Mouse (Mus musculus): ENCODE measurements around the gene Mrln. TPM values are rescaled to one million over a fixed set of nuclear protein-coding genes. Genes with fewer than 3 reads are reported as not detected.
A peak's percentile ranks its signal among the peaks of the same experiment; 100 is the strongest.

Mrln gene
- polyA plus RNA-seq, 1 experiment from 2014 or later: 1.5 TPM

DNA sequence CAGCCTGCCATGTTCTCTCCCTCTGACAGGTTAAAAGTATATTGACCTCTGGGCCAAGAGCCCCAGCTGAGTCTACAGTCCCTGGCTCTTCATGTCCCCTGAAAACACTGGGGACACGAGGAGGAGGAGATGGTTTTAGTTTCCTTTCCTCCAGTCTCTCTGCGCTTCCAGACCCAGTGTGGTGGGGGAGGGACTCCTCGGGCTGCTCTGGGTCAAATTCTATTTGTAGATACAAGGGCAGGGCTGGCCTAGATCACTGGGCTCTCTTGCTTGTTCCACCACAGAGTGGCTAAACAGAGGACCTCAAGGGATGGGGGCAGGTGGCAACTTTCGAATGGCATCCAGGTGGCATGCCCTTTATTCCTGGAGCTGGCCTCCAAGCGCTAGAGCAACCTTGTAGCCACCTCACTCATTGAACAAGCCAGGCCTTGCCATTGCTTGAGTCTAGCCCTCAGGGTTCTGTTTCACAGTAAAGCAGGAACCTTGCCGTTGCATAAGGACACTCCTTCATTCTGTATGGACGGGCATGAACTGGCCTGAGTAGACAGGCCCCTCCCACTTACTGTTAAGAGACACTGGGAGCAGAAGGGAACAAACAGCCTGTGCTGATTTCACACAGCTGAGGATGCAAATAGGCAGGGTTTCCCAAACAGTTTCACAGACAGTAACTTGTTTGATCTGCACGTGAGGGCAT, 38.4 kb downstream of the Mrln start:
- Histone ChIP-seq H3K4me3 (no peak overlapping the region), H3K27me3 (peaks cover 41% of the 10 kb centered on the region), H3K36me3 (no peaks in the 10 kb centered on the region), H3K4me2 (no peak overlapping the region), H3K4me1 (replicated peaks) (peaks cover 16% of the 10 kb centered on the region), H3K9ac (no peak overlapping the region), H3K27ac (no peak overlapping the region), H3K9me3 (no peaks in the 10 kb centered on the region)
- no peak for ATAC-seq (ENCODE audit: low FRiP score)
- WGBS: 49% methylated on average over 8 of the region's 8 CpGs

- Histone ChIP-seq H3K4me1 (replicated peaks) (peaks cover 16% of the 10 kb centered on the region), H3K27ac (no peak within 1 kb of the TSS), H3K4me2 (peak within 1 kb of the TSS; percentile 95), H3K9me3 (no peaks in the 10 kb centered on the region), H3K36me3 (no peaks in the 10 kb centered on the region), H3K9ac (peak within 1 kb of the TSS; percentile 81), H3K27me3 (peaks cover 45% of the 10 kb centered on the region), H3K4me3 (peak within 1 kb of the TSS; percentile 70)
- under 1% methylated on average over 53 of the region's 54 CpGs for WGBS
- peak; percentile 93 for ATAC-seq (ENCODE audit: low FRiP score)
Observed at GRCm38 (mm10) chr10:70244921-70245558, 40.6 kb downstream of the Mrln start, which contains the start of gene Slc16a9. Gene Slc16a9, plus strand, starts transcription at chr10:70245100.

DNA sequence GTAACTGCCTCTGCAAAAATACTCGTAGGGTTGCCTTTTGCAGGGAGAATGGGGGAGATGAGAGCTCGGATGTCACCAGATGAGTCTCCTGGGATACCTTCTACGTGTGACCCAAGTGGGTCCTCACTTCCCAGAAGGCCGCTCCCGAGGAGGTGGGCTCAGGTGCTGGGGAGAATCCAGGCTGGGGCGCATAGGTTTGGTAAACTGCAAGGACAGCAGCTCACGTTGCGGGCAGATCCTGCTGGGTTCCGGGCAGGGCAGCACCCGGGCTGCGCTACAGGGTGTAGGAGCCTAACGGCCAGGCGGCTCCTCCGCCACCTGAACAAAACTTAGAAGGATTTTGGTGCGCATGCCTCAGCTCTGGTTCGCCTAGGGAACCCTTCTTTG, 41.1 kb downstream of the Mrln start:
- Histone ChIP-seq H3K36me3 (no peaks in the 10 kb centered on the region), H3K4me2 (peak overlapping the region; percentile 95), H3K4me1 (replicated peaks) (peaks cover 16% of the 10 kb centered on the region), H3K9me3 (no peaks in the 10 kb centered on the region), H3K27me3 (peaks cover 45% of the 10 kb centered on the region), H3K4me3 (peak overlapping the region; percentile 70), H3K9ac (peak overlapping the region; percentile 81), H3K27ac (no peak overlapping the region)
- ATAC-seq (ENCODE audit: low FRiP score): peak; percentile 65
- 0% methylated on average over 16 of the region's 16 CpGs for WGBS

DNA sequence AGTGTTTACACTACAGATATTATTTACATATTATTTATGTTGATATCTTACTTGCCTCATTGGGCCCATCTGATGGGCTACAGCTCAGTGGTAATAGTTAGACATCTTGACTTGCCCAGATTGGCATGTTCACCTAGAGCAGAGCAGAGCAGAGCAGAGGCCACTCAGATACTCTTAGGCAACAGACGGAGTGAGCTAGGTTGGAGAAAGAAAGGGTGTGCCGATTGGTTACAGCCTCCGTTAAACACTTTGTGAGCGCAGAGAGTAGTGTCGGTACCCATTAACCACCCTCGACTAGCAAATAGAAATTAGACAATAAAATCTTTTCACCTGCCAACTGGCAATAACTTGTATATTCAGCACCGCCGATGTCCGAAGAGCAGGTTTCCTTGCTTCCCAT, 41.6 kb downstream of the Mrln start:
- Histone ChIP-seq H3K4me1 (replicated peaks) (peaks cover 16% of the 10 kb centered on the region), H3K27ac (no peak overlapping the region), H3K4me2 (peak overlapping the region; percentile 95), H3K4me3 (peak overlapping the region; percentile 70), H3K9me3 (no peaks in the 10 kb centered on the region), H3K9ac (peak overlapping the region; percentile 81; the same call in 1 of the 2 replicates), H3K27me3 (peaks cover 45% of the 10 kb centered on the region), H3K36me3 (no peaks in the 10 kb centered on the region)
- ATAC-seq (ENCODE audit: low FRiP score): no peak
- WGBS: 39% methylated on average over 9 of the region's 9 CpGs

DNA sequence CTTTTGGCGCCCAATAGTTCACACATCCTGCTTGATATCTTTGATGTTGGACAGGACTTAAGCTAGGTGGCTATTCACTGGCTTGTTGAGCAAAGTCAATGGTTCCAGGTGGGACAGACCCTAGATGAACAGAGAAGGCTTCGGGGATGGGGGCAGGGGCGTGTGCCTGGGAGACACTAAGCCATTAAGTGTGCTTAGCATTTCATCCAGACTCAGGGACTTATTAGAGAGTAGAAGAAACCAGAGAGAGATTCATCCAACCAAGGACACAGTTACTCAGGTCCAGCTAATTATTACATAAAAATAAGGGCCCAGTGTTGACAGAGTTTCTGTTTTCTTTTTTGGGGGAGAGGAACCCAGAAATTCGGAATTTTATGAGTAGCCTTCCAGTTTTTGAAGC, 45.9 kb downstream of the Mrln start:
- no peak overlapping the region for H3K27ac ChIP-seq
- ATAC-seq (ENCODE audit: low FRiP score): no peak
- H3K9ac ChIP-seq: no peak overlapping the region
- 85% methylated on average over 4 of the region's 4 CpGs for WGBS
- peaks cover 21% of the 10 kb centered on the region for H3K27me3 ChIP-seq
- no peaks in the 10 kb centered on the region for H3K9me3 ChIP-seq
- no peak overlapping the region for H3K4me2 ChIP-seq
- H3K4me1 ChIP-seq (replicated peaks): peaks cover 8% of the 10 kb centered on the region
- no peaks in the 10 kb centered on the region for H3K36me3 ChIP-seq
- H3K4me3 ChIP-seq: no peak overlapping the region

DNA sequence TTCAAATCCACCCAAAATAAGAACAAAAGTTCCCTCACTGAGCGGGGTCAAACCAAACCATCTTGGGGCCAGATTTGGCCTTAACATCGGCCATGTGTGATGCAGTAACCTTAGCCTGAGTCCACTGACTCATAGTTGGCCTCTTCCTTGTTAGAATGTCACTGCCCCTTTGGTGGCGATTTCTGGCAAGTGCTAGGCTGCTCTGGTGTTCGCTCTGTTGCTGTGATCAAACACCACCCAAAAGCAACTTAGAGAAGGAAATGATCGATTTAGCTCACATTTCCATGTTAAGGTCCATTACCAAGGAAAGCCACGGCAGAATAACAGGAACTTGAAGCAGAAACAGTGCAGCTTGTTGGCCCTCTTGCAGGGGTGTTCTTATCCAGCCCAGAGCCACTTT, 46.3 kb downstream of the Mrln start:
- Histone ChIP-seq H3K4me3 (no peak overlapping the region), H3K9me3 (no peaks in the 10 kb centered on the region), H3K36me3 (no peaks in the 10 kb centered on the region), H3K4me1 (replicated peaks) (peaks cover 4% of the 10 kb centered on the region), H3K9ac (no peak overlapping the region), H3K27me3 (peaks cover 17% of the 10 kb centered on the region), H3K4me2 (no peak overlapping the region), H3K27ac (no peak overlapping the region)
- WGBS: 92% methylated on average over 6 of the region's 6 CpGs
- ATAC-seq (ENCODE audit: low FRiP score): no peak

DNA sequence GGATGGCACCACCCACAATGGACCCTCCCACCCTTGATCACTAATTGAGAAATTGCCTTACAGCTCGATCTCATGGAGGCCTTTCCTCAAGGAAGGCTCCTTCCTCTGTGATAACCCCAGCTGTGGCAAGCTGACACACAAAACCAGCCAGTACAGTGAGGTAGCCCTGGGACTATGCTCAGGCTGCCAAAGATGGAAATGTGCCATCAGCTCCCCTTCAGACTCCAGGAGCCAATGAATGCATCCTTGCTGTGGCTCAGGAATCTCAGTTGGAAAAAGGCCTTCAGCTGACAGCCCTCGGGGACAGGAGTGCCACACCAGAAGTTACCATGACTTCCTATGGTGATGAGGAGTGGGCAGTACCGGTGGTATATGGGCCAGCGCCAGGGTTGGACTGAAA, 50.2 kb downstream of the Mrln start:
- ATAC-seq (ENCODE audit: low FRiP score): no peak
- Histone ChIP-seq H3K4me3 (no peak overlapping the region), H3K9me3 (no peaks in the 10 kb centered on the region), H3K27me3 (no peaks in the 10 kb centered on the region), H3K4me1 (replicated peaks) (no peaks in the 10 kb centered on the region), H3K27ac (no peak overlapping the region), H3K36me3 (no peaks in the 10 kb centered on the region), H3K4me2 (no peak overlapping the region), H3K9ac (no peak overlapping the region)
- 82% methylated on average over 4 of the region's 4 CpGs for WGBS

DNA sequence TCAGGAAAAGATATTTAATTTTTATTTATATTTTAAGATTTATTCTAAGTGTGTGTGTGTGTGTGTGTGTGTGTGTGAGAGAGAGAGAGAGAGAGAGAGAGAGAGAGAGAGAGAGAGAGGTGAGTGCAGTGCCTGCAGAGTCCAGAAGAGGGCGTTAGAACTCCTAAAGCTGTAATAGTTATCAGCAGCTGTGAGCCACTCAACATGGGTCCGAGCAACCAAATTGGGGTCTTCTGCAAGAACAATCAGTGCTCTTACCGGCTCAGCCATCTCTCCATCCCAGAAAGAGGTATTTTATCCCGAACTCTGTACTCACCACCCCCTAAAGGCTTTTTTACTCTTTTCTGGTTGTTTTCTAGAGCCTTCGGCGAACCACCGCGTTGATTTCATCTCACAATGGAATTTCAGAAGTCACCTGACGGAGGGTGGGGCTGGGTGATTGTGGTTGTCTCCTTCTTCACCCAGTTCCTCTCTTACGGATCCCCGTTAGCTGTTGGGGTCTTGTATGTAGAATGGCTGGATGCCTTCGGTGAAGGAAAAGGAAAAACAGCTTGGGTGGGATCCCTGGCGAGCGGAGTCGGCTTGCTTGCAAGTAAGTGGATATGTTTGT, 51.2 kb downstream of the Mrln start:
- no peaks in the 10 kb centered on the region for H3K9me3 ChIP-seq
- H3K36me3 ChIP-seq: no peaks in the 10 kb centered on the region
- H3K4me2 ChIP-seq: no peak overlapping the region
- no peak overlapping the region for H3K27ac ChIP-seq
- no peak for ATAC-seq (ENCODE audit: low FRiP score)
- no peak overlapping the region for H3K9ac ChIP-seq
- H3K4me1 ChIP-seq (replicated peaks): no peaks in the 10 kb centered on the region
- no peaks in the 10 kb centered on the region for H3K27me3 ChIP-seq
- 89% methylated on average over 15 of the region's 15 CpGs for WGBS
- H3K4me3 ChIP-seq: no peak overlapping the region

DNA sequence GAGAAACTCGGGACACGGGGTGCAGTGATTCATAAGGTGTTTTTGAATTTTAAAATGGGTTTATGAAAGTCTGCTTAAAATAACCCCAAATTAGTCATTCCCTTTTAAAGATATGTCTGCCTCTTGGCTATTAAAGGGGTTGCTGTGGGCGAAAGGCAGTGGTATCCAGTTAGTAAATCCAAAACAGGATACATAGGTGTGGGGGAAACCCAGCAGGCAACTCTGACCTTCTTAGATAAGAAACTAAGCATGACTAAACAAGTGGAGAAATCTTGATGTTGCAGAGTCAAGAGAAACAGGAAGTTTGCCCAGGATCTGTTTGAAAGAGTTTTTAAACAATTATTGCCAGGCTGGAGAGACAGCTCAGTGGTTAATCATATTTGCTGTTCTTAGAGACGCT, 52.6 kb downstream of the Mrln start:
- Histone ChIP-seq H3K27me3 (no peaks in the 10 kb centered on the region), H3K4me2 (no peak overlapping the region), H3K27ac (no peak overlapping the region), H3K36me3 (no peaks in the 10 kb centered on the region), H3K9ac (no peak overlapping the region), H3K4me3 (no peak overlapping the region), H3K9me3 (no peaks in the 10 kb centered on the region), H3K4me1 (replicated peaks) (no peaks in the 10 kb centered on the region)
- WGBS: 87% methylated on average over 4 of the region's 4 CpGs
- ATAC-seq (ENCODE audit: low FRiP score): no peak

GRCm38 (mm10) chr10:70260904-70261303, 56.4 kb downstream of the Mrln start:
- Histone ChIP-seq H3K4me3 (no peak overlapping the region), H3K4me1 (replicated peaks) (no peaks in the 10 kb centered on the region), H3K9ac (no peak overlapping the region), H3K4me2 (no peak overlapping the region), H3K9me3 (no peaks in the 10 kb centered on the region), H3K36me3 (no peaks in the 10 kb centered on the region), H3K27me3 (no peaks in the 10 kb centered on the region), H3K27ac (no peak overlapping the region)
- no peak for ATAC-seq (ENCODE audit: low FRiP score)
- 60% methylated on average over 4 of the region's 4 CpGs for WGBS

GRCm38 (mm10) chr10:70262051-70262450, 57.6 kb downstream of the Mrln start:
- H3K27ac ChIP-seq: no peak overlapping the region
- H3K9ac ChIP-seq: no peak overlapping the region
- no peak overlapping the region for H3K4me3 ChIP-seq
- no peaks in the 10 kb centered on the region for H3K36me3 ChIP-seq
- no peak overlapping the region for H3K4me2 ChIP-seq
- no peaks in the 10 kb centered on the region for H3K27me3 ChIP-seq
- ATAC-seq (ENCODE audit: low FRiP score): no peak
- H3K9me3 ChIP-seq: no peaks in the 10 kb centered on the region
- 85% methylated on average over 3 of the region's 3 CpGs for WGBS
- no peaks in the 10 kb centered on the region for H3K4me1 ChIP-seq (replicated peaks)

DNA sequence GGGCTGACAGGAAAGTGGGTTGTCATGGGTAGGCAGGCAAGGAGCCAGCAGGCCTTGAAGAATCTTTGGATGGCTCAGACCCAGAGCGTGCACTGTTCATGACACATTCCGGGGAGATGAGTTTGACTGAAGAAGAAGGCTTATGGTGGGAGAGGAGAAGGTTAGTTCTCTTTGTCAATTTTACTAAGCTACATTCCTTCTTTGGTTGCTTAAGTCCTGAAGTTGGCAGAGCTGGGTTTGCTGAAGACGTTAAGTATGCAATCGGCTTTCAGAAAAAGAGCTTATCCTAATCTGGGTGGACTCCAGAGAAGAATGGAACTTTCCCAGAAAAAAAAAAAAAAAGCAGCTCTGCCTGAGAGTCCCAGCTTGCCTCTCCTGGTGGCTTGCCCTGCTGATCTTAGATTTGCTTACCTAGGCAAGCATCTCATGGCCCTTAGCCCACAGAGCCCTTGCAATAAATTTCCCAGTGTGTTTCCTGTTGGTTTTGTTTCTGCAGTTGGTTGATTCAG, 59.3 kb downstream of the Mrln start:
- H3K27ac ChIP-seq: no peak overlapping the region
- no peaks in the 10 kb centered on the region for H3K9me3 ChIP-seq
- no peaks in the 10 kb centered on the region for H3K27me3 ChIP-seq
- no peak overlapping the region for H3K4me2 ChIP-seq
- 89% methylated on average over 4 of the region's 4 CpGs for WGBS
- ATAC-seq (ENCODE audit: low FRiP score): no peak
- H3K4me1 ChIP-seq (replicated peaks): no peaks in the 10 kb centered on the region
- H3K36me3 ChIP-seq: no peaks in the 10 kb centered on the region
- H3K4me3 ChIP-seq: no peak overlapping the region
- no peak overlapping the region for H3K9ac ChIP-seq

Measured in hindbrain, embryonic 13.5 days (tissue).